Mouse (Mus musculus) bone marrow, adult 2 months (tissue): ENCODE measurements around the gene Medag. TPM values are rescaled to one million over a fixed set of nuclear protein-coding genes. Genes with fewer than 3 reads are reported as not detected.

Experiments used
- H3K27ac ChIP-seq: fragments of 200-500 bp; 2 replicates; pipeline ENCODE4 v1.5.1; 2012; ENCODE audit warnings: low read depth, mild to moderate bottlenecking, control low read depth, inconsistent platforms, low read length; ENCODE audit not compliant: control insufficient read depth, poor library complexity, insufficient read depth
- H3K4me1 ChIP-seq: fragments of 200-500 bp; 2 replicates; pipeline ENCODE4 v1.6.1; 2011; ENCODE audit warnings: low read length; ENCODE audit not compliant: control insufficient read depth, insufficient read depth
- H3K4me3 ChIP-seq: fragments of 200-500 bp; replicated peaks from 2 replicates; pipeline ENCODE3; 2011; ENCODE audit warnings: mild to moderate bottlenecking, low read depth, low read length, control low read depth; ENCODE audit not compliant: control insufficient read depth
- CTCF ChIP-seq: fragments of 200-500 bp; IDR thresholded peaks from 2 replicates; pipeline ENCODE4 v1.5.1; 2011; ENCODE audit warnings: low read length, control low read depth; ENCODE audit not compliant: control insufficient read depth, insufficient read depth
- POLR2A ChIP-seq: fragments of 200-500 bp; IDR thresholded peaks from 2 replicates; pipeline ENCODE4 v1.6.1; 2011; ENCODE audit warnings: low read depth, mild to moderate bottlenecking, control low read depth, low read length, borderline replicate concordance; ENCODE audit not compliant: control insufficient read depth
- WGBS: fragments of 180-500 bp; shearing (Covaris S2); methylation state at CpG from one replicate; pipeline ENCODE4 v1.1.7; 2018; 5-methylcytosine and 5-hydroxymethylcytosine counted together
- polyA plus RNA-seq: library from polyadenylated mRNA; stranded (reverse); fragments of >200 nt; gene quantifications from 2 replicates; pipeline ENCODE4 v1.2.4, GENCODE M21; 2011; ENCODE audit warnings: low replicate concordance; ENCODE audit not compliant: missing spikeins, insufficient read depth, insufficient read length

Medag gene
- polyA plus RNA-seq, 1 experiment, result 1.9 TPM

DNA sequence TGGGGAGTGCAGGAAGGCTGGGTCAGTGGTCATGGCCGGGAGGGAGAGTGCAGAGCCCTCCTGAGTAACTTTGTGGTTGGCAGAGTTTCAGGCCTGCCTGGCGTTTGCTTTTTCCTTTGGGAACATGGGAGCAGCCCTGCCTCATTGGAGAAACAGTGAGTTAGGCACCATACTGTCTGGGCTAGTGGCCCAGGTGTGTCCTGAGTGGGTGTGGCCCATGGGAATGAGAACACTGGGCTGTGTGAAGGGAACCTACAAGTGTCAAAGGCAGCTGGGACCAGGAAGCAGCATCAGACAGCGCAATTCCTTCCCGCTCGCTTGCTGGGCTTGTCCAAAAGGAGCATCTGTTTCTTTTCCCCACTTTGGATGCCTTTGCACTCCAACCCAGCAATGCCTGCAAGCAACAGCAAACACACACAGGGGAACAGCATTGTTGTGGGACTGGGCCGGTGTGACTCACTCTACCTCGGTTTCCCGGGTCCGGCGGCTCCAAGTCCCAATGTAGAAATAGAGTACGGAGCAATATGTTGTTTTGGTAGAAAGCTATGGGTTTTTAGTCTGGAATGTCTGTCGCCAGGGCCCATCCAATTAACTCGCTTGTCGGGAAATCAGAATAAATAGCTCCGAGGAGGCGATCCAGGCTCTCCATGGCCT lies 32.3 kb upstream of the Medag start:
- no peak overlapping the region for H3K27ac ChIP-seq
- 83% methylated on average over 16 of the region's 16 CpGs for WGBS
- no peaks in the 10 kb centered on the region for H3K4me1 ChIP-seq
- no peak overlapping the region for H3K4me3 ChIP-seq
- TF ChIP-seq POLR2A (no peak), CTCF (no peak)

DNA sequence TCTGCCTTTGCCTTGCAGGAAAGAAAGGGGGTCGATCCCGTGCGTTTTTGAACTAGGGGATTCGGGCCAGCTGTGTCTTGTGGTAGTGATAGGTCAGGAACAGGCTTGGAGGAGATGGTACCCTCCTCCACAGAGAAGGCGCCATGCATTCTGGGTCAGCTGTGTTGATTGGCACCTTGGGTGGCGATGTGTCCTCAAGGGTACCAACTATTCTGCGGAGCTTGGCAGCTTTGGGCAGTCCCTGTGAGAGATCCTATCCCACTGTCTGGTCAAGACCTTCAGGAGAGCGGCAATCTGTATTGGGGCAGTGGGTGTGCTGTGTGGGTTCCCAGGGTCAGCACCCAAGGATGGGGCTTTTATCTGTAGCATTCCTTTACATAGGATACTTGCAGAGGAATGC lies 31.7 kb upstream of the Medag start:
- Histone ChIP-seq H3K27ac (no peak overlapping the region), H3K4me1 (no peaks in the 10 kb centered on the region), H3K4me3 (no peak overlapping the region)
- no peak for TF ChIP-seq POLR2A
- 88% methylated on average over 8 of the region's 8 CpGs for WGBS

- H3K4me1 ChIP-seq, result no peaks in the 10 kb centered on the region
- no peak for TF ChIP-seq POLR2A
- no peak for TF ChIP-seq CTCF
- WGBS, result 26% methylated on average over 8 of the region's 8 CpGs
- H3K4me3 ChIP-seq, result no peak overlapping the region
- H3K27ac ChIP-seq, result no peak overlapping the region
Measured at GRCm38 (mm10) chr5:149380388-149380916, 31.1 kb upstream of the Medag start.

DNA sequence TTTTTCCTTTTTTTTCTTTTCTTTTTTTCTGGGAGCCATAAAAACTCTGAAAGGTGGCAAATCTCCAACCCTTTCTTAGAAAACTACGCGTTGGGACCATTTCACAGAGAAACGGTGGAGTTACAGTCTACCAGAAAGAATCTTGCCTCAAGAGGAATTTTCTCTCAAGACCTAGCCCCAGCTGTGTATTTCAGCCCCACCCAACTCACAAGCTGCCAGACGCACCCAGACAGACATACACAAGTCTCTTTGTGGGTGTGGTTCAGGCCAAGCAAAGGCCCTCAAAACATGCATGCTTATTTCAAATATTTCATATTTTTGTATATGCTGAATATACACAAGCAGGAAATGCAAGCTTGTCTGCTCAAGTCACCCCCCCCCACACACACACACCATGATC lies 29.6 kb upstream of the Medag start:
- WGBS, result 70% methylated on average over 4 of the region's 4 CpGs
- Histone ChIP-seq H3K4me1 (no peaks in the 10 kb centered on the region), H3K27ac (no peak overlapping the region), H3K4me3 (no peak overlapping the region)
- no peak for TF ChIP-seq POLR2A
- TF ChIP-seq CTCF, result no peak

DNA sequence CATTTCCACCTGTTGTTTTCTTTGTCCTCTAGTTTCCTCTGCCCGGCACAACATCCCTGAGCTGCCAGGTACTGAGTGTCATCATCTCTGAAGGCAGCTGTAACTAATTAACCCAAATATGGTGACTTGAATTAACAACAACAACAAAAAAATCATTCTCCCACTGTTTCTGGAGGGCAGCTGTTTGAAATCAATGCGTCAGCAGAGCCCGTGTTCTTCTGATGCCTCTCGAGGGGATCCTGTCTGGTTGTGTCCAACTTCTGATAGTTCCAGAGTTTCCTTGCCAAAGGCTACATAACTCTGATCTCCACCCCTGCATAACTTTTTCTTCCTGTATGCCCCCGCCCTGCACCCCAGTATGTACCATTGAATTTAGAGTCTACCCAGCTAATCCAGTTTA lies 28.9 kb upstream of the Medag start:
- TF ChIP-seq CTCF (no peak), POLR2A (no peak)
- WGBS, result 83% methylated on average over 5 of the region's 5 CpGs
- no peak overlapping the region for H3K27ac ChIP-seq
- H3K4me3 ChIP-seq, result no peak overlapping the region
- H3K4me1 ChIP-seq, result no peaks in the 10 kb centered on the region

- no peaks in the 10 kb centered on the region for H3K4me1 ChIP-seq
Measured at GRCm38 (mm10) chr5:149385228-149385961, 26.2 kb upstream of the Medag start.

GRCm38 (mm10) chr5:149386294-149386850 lies 25.2 kb upstream of the Medag start:
- Histone ChIP-seq H3K27ac (no peak overlapping the region), H3K4me1 (no peaks in the 10 kb centered on the region), H3K4me3 (no peak overlapping the region)
- TF ChIP-seq CTCF (no peak), POLR2A (no peak)
- 24% methylated on average over 5 of the region's 5 CpGs for WGBS

More at GRCm38 (mm10) chr5:149385228-149385961, 26.2 kb upstream of the Medag start:
- TF ChIP-seq CTCF (no peak), POLR2A (no peak)
- H3K4me3 ChIP-seq, result no peak overlapping the region
- WGBS, result 72% methylated on average over 7 of the region's 7 CpGs
- no peak overlapping the region for H3K27ac ChIP-seq

DNA sequence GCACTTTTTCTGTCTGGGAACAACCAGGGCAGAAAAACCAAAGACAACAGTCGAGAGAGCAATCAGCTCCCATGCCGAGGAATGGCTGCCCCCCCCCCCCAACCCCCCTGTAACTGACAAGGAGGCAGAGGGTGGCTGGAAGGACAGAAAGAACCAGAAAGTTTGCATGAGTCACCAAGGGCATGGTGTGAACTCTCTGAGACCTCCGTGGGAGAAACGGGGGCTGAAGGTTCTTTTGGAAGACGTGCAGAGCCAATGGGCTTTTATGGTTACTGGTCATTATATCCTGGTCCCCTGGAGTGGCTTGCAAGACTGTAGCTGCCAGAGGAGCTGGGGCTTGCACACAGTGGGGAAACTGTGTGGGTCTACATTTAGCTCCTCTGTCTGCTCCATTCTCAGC lies 22.6 kb upstream of the Medag start:
- TF ChIP-seq POLR2A (no peak), CTCF (no peak)
- Histone ChIP-seq H3K4me3 (no peak overlapping the region), H3K27ac (no peak overlapping the region), H3K4me1 (no peaks in the 10 kb centered on the region; the same call in 1 of the 2 replicates)
- 81% methylated on average over 5 of the region's 5 CpGs for WGBS
